Mouse (Mus musculus) cerebellum, adult 18-20 months (tissue): ENCODE measurements around the gene Capn7.

Experiments used
- DNase-seq, 2 experiments: peaks; one replicate each; pipeline ENCODE4 v3.0.0; 2021

Gene Capn7

DNA sequence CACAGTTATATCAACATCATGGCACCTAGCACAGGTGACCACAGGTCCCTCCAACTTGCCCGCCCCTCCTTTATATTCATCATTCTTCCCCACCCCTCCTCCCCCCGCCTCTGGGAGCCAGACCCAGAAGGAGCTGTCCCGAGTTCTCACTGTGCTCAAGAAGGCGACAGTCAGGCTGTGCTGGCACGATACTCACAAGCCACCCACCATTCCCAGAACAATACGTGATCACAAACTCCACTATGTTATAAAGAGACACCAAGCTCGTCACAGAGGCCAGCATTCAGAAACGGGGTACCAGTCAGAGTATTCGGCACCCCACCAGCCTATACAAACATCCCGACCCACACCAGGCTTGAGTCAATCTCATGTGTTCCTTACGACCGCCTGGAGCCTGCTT is 60.9 kb downstream of the Capn7 start:
- no peak for DNase-seq

DNA sequence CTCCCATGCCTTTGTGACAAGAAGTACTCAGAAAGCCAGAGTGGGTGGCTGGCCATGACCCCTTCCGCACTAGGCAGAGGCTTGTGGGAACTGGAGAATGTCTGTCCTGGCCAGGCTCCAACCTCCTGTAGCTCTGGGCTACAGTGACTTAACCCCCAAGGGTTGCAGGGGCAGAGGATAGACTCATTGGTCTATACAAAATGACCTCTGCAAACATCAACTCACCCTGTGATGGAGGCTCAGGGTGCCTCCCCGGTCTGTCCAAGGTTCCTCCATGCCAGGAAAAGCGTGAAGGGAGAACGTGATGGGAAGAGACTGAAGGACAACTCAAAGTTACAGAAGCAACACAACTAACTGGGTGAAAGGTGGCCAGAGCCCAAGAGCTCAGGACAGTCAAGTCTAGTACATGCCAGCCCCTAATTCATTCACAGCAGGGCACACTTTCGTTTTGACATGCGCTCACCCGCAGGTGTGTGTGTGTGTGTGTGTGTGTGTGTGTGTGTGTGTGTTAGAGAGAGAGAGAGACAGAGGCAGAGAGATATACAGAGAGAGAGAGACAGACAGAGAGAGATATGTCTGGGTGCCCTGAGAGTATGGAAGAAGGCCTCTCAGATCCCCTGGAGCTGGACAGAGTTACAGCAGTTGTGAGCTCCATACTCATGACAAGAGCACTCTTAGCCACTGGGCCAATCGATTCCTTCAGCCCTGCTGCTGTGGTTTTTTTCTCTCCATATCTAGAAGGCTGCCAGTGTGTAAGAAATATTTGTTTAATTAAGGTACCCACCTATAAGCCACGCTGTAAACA is 61.6 kb downstream of the Capn7 start:
- no peak for DNase-seq

DNA sequence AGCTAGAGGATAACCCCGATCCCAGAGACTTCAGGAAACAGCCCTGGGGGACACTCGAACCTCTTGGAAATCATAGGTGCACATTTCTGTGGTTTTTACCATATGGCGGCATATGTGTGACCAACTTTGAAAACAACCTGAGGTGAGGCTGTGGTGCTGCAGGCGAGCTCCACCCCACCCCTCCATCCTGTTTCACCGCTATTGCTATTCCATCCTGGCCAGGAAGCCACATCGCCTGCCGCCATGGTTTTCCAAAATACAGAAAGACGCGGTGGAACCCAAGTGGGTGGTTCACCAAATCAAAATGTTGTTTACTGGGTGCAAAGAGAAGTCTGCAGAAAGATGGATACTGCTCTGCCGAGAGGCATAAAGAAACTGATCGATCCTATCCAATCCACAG is 62.4 kb downstream of the Capn7 start:
- no peak for DNase-seq

DNA sequence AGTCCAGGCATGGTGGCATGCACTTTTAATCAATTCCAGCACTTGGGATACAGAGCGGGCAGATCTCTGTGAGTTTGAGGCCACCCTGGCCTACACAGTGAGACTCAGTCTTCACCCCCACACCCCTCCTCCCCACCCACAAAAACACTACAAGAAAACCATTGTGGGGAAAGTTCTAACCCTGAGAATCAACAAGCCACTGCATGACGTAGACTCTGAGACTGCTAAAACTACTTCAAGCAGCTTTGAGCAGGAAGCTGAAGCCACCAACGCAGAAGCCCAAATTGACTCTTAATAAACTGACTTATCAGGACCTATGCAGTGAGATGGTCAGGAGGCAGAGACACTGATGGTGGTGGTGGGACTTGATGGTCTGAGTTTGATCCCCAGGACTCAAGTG is 62.8 kb downstream of the Capn7 start:
- DNase-seq = no peak

DNA sequence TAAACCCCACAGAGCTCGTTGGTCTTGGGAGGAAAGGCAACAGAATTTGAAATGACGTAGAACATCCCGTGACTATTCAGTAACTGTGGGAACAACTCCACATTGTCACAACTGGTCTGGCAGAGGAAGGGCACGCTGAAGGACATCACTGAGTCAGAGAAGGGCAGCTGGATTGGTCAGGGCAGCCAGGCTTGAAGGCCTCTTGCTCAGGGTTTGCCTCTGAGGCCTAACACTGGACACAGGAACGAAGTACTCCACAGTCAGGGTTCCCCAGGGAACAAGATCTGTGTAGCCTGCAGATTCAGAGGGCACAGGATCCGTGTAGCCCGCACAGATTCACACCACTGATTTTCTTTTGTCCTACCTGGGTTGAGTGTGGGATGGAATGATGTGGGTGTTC is 63.8 kb downstream of the Capn7 start:
- no peak for DNase-seq

DNA sequence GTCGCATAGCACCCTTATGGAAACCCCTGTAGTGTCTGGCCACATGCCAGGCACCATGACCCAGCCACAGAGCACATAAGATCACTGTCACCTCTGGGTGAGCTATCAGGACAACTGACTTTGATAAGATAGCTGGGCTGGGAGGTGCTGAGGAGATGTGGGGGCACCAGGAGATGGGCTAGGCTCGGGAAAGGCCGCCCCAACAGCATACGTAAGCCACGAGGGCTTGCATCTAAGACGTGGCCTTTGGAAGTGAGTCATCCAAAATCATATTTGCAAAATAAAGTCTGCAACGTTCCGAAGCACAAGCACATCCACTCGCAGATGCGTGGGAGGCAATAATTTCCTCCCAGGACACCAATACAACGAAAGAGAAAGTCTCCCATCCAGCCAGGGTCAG is 64.5 kb downstream of the Capn7 start:
- no peak for DNase-seq

DNA sequence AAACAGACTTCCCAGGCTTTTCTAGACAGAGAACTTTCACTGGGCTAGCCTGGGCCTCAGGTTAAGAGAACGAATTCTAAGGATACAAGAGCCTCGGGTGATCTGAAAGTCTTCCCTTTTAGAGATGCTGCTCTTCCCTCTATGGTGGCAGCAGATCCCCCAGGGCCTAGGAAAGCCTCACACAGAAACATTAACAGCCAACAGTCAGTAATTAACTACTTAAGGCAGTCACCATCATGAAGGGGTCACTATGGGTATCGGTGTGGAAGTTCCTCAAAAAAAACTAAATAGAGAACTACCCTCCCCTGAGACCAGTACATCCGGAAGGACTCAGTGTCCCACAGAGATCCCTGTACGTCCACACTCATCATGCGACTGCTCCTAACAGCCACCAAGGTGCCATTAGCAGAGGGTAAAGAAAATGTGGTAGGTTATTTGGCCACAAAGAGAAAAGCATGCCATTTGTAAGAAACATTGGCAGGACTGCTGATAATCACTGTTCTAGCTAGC is 65.5 kb downstream of the Capn7 start:
- no peak for DNase-seq

DNA sequence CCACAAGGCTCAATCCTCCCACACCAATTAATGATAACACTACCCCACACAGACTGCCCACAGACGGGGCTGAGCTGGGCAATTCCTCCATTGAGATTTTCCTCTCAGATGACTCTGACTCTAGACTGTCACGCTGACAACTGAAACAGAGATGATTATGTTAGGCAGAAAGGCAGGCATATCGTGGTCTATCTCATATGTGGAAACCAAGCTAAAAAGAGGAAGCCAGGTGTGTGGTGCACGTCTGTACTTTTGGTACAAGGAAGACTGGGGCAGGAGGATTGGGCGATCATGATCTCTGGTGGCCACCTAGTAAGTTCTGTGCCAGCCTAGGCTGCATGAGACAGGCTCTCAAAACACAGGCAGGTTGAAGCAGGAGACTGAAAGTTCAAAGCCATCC is 66.3 kb downstream of the Capn7 start:
- DNase-seq = no peak

DNA sequence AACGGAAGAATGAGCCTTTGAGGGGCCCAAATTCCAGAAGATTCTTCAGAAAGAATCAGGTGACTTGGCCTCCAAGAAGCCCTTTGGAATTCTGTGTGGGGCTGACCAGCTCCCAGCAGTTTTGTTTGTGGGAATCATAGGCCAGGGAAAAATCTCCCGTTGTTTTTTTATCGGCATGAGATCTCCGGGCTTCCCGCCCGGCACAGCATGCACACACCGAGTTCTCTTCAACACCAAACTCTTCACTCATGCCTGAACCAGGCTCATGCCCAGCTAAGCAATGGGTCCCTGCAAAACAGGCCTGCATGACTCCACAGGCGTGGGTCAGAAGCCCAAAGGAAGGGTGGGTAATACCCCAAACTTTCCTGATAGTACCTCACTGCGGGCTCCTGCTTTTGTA is 67.1 kb downstream of the Capn7 start:
- DNase-seq = peak; percentile 53 to 61

DNA sequence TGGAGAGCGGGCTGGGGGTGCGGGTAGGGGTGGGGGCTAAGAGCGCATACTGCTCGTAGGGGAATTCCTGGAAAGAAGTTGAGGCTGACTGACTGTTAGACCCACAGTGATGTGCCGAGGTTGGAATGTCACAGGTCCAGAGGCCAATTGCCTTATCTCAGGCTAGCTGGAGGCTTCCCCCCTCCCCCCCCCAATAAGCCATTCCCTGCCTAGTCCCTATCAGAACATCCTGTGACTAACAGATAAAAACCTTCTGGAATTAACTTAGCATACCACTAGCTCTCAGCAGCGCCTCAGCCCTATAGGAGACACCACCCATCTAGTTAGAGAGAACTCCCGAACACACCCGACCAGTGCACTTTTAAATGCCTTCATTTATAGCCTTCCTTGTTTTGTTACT is 67.6 kb downstream of the Capn7 start:
- no peak for DNase-seq

DNA sequence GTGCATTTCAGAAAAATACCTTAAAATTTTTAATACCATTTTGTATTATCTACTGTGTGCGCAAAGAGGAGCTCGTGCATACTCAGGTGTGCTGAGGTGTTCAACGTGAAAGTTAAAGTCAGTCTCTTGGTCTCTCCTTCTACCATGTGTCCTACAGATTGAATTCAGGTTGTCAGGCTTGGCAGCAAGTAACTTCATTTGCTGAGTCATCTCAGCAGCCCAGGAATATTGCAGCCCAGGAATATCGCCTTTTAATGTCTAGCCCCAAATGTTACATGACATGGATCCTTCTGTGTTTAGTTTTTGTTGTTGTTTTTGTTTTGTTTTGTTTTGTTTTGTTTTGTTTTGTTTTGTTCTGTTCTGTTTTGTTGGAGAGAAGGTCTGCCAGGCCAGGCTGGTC is 68.2 kb downstream of the Capn7 start:
- DNase-seq = no peak

DNA sequence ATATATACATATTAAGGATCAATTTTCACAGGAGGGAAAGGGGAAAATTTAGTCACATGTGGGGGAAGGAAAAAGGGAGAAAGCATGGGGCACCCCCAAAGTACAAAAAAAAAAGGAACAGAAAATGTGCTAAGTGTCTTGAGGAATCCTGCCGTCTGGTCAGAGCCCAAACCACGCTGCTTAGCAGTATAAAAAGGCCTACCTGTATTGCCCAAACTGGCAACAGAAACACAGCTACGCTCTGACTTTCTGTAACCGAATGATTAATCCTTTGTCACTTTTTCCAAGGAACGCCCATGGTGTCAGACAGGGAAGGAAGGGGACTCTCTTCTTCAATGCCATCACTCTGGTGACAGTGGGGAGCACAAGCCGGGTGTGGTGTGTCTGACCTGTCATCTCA is 69.2 kb downstream of the Capn7 start:
- DNase-seq = peak in 1 of 2 experiments; percentile 43

DNA sequence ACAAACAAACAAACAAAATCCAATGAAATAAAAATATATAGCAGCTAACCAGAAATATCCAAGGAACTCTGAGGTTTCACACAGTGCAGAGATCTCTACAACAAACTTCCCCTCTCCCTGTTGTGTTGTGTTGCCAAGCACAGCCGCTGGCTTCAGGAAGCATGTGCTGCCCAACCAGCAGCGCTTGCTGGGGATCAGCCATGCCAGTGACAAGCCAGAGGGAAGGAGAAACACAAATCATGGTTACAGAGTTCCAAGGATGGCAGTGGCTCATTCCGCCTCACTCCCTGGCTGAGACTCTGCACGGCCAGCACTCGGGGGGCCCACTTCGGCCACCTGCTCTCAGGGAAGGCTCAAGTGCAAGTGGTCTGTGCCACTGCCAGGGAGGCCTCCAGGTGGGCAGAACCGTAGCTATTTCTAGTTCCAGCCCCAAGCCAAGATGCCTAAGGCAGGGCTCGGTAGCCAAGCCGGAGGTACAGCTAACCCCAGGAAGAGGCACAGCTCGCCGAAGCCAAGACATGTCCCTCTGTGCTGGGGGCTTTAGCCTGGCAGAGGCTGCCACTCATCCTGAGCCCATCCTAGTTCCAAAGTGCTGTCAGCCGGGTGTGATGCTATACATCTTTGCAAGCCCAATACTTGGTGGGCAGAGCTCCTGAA is 69.8 kb downstream of the Capn7 start:
- DNase-seq = peak; percentile 77 to 84

DNA sequence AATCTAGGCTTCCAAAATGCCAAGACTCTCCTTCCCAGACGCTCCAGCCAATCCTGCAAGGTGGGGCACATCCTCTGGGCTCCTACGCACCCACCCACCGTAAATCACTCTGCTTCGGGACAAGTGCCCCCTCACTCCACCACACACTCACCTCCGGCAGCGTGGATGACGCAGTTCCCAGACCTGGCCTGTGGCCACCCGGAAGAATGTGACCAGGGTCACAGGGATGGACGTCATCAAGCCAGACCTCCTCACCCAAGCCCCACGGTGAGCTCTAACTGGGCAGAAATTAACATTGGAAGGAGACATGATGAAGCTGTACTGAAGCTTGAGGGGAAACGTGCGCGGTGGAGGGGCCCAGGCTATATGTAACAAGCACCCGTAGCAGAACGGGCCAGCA is 70.8 kb downstream of the Capn7 start:
- DNase-seq = peak in 1 of 2 experiments; percentile 45

DNA sequence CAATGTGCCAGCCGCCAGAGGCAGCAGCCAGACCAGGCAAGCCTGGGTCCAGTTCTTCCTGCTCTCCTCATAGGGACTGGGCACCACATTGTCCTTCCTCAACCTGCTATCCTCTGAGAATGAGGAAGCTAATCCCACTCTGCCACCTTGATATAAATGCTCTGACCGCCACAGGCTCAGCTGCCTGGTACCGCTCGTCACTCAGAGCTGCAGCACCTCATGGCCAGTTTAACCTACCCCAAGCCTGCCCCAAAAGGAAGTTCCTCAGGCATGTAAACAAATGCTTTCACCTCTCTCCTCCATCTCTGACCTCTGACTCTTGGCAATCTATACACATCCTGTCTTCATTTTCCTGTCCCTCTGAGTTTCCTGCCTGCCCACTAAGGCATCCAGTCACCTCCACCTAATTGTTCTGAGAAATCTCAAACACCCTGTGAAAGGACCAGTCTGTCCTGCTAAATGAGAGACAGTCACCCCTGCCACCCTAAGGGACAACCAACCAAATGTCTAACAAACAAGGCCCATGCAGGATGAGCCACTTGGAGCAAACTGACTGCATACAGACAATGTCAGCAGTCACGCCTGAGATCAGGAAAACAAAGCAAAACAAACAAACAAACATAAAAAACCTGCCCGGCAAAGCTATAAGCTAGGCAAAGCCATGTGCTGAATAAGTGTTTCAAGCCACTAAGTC is 71.6 kb downstream of the Capn7 start:
- DNase-seq = peak in 1 of 2 experiments; percentile 43

DNA sequence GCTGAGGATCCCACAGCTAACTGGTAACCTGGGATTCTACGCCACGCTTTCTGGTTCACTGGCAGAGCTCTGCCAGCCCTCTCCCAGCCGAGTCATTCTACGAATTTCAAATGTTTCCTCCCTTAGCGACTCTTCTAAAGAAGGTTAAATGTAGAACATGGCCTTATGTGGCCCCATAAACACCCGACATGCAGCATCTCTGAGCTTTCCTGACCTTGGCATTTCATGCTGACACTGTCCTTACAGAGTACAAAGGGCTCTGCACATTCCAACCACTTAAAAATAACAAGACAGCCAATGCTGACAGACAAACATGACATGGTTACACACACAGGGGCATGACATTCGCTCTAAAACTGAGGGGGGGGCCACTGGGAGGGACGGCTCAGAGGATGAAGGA is 72.2 kb downstream of the Capn7 start:
- DNase-seq = no peak

DNA sequence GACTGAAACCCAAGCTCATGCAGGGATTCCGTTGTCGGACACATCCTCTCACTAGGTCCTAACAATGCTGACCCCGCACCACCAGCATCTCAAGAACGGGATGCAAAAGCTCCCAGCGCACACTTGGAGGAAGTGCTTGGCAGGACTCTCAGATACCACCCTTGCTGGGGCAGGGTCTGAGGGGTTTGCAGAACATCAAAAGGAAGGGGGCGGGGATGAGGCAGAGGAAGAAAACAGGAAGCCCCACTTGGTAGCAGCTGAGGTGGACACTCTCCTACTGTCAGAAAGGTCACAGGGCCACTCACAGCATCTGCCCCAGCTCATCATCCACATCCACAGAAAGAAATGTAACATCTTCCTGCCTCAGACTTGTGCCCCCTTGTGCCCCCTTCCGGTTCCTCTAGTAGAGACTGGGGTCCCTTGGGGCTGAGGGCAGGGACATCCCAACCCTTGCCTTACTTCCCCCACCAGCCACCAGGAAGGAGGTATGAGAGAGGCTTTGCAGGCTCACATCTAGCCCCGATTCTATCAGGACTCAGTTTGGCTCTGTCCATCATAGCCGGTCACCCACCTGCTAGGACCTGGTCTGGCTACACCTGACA is 73.8 kb downstream of the Capn7 start:
- no peak for DNase-seq

DNA sequence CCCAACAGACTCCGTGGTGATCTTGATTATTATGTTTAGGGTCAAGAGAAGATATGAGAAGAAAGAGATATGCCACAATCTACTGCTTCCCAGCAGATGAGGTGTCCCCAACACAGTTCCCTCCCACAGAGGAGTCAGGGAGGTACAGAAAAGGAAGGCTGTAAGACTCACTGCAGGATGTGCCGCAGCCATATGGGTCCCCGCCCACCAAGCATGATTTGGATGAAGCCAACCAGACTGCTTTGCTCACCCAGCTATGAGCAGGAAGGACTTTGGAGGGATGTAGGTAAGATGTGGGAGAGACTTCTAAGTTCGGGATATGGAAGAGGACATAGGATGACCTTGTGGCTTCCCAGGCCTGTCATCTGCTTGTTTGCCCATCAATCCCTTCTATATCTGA is 74.3 kb downstream of the Capn7 start:
- no peak for DNase-seq

DNA sequence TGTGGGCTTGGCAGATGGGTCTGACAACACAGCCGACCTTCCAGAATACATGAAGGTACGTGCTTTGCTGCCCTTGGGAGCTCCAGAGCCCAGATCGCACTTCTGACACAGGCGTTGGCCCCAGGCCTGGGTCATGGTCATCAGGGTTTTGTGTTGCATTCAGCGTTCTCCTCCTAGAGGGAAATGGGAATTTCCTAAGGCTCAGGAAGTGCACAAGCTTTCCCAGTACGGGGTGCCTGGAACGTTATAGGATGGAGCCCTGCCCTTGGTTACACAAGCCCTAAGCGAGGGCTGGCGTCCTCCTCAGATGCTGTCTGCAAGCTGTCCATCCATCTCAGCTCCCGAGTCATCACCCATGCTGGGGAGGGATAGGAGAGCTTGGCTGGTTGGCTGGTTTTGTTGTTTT is 76.2 kb downstream of the Capn7 start:
- peak; percentile 61 to 73 for DNase-seq

DNA sequence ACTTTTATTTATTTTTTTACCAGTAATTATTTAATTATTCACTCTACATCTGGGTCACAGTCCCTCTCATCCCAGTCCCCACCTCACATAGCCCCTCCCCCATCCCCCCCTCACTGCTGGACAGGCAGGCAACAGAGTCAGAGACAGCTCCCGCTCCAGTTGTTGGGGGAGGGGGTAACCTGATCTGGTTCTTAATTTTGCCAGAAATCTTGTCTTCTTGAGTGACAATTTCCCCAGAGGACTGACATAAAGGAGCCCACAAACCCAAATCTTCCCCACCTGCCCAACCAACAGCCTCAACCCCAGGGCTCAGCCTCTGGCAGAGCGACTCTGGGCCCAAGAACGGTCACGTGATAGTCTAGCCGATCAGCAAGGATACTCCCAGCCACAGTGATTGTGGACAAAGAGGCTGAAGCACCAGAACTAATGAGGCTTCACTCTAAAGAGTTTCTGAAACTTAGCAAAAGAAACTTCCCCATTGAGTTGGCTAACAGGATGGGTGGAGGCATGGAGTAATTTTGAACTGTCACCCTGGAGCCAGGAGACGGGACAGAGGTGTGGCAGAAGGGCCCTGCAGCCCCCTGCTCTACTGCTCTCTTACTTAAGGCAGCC is 77.1 kb downstream of the Capn7 start:
- DNase-seq = no peak

DNA sequence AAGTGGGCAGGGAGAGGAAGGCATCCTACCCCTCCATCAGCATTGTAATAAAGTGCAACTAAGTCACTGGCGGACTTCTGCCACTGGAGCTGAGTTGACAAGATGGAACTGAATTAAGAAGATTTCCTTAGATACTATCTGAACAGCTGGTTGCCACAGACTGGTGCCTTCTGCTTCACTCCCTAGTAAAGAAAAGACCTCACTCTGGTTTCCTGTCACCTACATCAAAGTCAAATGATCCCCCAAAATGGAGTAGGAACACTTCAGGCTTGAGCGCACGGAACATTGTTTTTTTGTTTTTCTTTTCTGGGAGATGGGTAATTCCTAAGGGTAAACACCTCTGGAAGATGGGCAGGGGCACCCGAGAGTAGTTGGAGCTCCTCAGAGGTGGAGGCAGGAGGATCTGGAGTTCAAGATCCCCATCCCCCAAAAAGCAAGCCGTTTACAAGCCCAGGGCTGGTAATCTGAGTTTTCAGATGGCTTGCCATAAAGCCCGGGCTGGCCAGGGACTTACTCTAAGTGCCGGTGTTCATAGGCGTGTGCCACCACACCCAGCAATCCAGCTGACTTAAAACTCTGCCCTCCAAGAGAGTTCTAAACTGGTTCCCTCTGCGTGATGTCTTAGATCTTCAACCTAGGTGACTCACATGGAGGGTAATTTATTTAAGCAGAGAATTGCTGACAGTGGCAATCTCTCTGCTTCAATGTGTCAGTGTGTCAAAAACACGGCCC is 78.0 kb downstream of the Capn7 start:
- no peak for DNase-seq

DNA sequence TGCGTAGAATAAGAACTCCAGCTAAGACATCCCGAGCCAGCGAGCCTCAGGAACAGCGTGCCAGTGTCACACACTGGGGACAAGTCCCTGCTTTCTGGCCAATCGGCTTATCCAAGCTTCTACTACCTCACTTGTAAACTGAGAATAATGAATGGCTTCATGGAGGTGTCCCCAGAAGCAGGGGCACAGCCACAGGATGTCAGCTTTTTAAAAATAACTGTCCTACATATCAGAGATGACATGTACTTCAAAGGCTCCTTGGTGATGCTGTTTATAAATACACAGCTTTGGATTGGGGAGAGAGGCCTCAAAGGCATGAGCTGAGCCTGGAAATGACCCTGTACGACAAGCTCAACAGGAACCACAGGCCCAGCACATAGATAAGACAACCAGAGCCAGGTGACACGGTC is 78.5 kb downstream of the Capn7 start:
- peak in 1 of 2 experiments; percentile 41 for DNase-seq
